Mouse (Mus musculus) bone marrow, adult 2 months (tissue): ENCODE results near the gene Ngb.

Source experiments
- CTCF ChIP-seq: fragments of 200-500 bp; IDR thresholded peaks from 2 replicates; pipeline ENCODE4 v1.5.1; 2011; ENCODE audit warnings: low read length, control low read depth; ENCODE audit not compliant: control insufficient read depth, insufficient read depth
- POLR2A ChIP-seq: fragments of 200-500 bp; IDR thresholded peaks from 2 replicates; pipeline ENCODE4 v1.6.1; 2011; ENCODE audit warnings: low read depth, mild to moderate bottlenecking, control low read depth, low read length, borderline replicate concordance; ENCODE audit not compliant: control insufficient read depth

GRCm38 (mm10) chr12:87146966-87147365 lies 44.6 kb upstream of the Ngb start, which contains the start of gene Gstz1:
- peak; percentile 33; the same call in 1 of the 2 replicates for TF ChIP-seq POLR2A
- TF ChIP-seq CTCF = no peak
